Mouse (Mus musculus): ENCODE results near the gene Rbp1. TPM values are rescaled to one million over a fixed set of nuclear protein-coding genes. Genes with fewer than 3 reads are reported as not detected.
A peak's percentile ranks its signal among the peaks of the same experiment; 100 is the strongest.

Rbp1 gene
- total and polyA plus RNA-seq, 2 experiments from 2014 or later, result 12.0 to 39.5 TPM

DNA sequence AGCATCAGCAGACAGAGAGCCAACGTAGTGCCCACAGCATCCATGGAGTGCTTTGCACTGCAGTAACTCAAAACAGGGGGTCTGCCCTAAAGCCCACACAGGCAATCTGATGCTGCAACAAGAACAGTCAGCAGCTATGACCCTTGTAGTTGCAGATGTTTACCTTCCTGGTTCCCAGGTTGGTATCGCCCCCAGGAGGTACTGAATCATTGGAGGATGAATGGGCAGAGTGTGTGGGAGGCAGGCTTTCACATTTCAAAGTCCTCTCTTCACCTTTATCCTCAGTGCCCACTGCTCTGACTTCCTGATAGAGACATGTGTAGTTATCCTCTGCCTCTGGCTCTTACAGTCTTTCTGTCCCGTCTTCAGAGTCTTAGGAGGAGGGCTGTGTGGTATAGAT, 858 bp upstream of the Rbp1 start:
- 59% methylated on average over 3 of the region's 3 CpGs for WGBS
- Histone ChIP-seq H3K27me3 (ENCODE audit: insufficient read depth, low read length) (no peaks in the 10 kb centered on the region), H3K36me3 (ENCODE audit: insufficient read depth, low read length) (no peaks in the 10 kb centered on the region), H3K4me1 (ENCODE audit: insufficient read depth, low read length) (no peaks in the 10 kb centered on the region), H3K4me2 (ENCODE audit: low read depth, low read length) (no peak overlapping the region), H3K27ac (no peak overlapping the region), H3K4me3 (ENCODE audit: low read length) (no peak overlapping the region), H3K9me3 (ENCODE audit: low read length) (no peaks in the 10 kb centered on the region), H3K9ac (replicated peaks; ENCODE audit: low read length) (no peak overlapping the region)
- no peak for DNase-seq (ENCODE audit: low spot score)
- no peak for TF ChIP-seq CTCF (IDR thresholded peaks at IDR 0.05; ENCODE audit: low read depth)
- no peak for ATAC-seq

DNA sequence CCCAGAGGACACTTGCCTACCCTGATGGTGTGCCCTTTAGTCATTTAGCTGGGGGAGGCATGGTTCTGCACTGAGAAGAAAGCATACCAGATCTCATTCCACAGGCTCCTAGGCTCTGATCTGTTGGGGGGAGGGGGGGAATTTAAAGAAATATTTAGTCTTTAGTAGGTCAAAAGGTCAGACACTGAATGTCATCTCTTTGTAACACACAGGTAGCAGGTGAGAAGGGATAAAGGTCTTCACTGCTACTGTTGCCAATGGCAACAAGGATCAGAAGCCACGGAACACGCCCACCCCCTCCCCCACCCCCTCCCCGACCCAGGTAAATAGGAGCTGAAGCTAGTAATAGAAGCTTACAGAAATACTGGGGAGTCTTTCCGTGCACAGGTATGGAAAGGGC, 930 bp downstream of the Rbp1 start:
- Histone ChIP-seq H3K27me3 (ENCODE audit: insufficient read depth, low read length) (0 out of 2 replicates have a peak, but pooled peaks cover 4% of the 10 kb centered on the region), H3K27ac (no peak overlapping the region), H3K4me1 (ENCODE audit: insufficient read depth, low read length) (no peaks in the 10 kb centered on the region), H3K9me3 (ENCODE audit: low read length) (no peaks in the 10 kb centered on the region), H3K9ac (replicated peaks; ENCODE audit: low read length) (no peak overlapping the region), H3K4me2 (ENCODE audit: low read depth, low read length) (peak overlapping the region; percentile 82), H3K4me3 (ENCODE audit: low read length) (no peak overlapping the region), H3K36me3 (ENCODE audit: insufficient read depth, low read length) (no peaks in the 10 kb centered on the region)
- 5% methylated on average over 4 of the region's 4 CpGs for WGBS
- no peak for TF ChIP-seq CTCF (IDR thresholded peaks at IDR 0.05; ENCODE audit: low read depth)
- DNase-seq (ENCODE audit: low spot score) (no peak), ATAC-seq (peak; percentile 16; the same call in 1 of the 2 replicates)

DNA sequence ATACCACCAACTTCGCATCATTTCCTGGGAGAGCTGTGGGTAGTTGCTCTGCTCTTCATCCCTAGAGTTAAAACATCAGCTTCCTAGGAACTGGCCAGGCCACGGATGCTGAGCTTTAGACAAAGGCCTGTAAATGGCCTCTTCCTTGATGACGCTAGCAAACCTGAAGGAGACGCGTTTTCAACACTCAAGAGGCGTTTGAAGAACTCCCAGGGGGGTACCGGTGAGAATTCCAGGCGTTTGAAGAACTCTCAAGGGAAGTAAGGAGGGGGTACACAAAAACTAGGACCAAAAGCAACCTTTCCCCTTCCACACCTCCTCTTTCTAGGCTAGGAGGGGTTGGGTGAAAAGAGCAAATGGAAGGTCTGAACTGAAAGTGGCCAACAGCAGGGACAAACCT, 1.5 kb downstream of the Rbp1 start:
- no peaks in the 10 kb centered on the region for H3K4me1 ChIP-seq (ENCODE audit: insufficient read depth, low read length)
- H3K27me3 ChIP-seq (ENCODE audit: insufficient read depth, low read length), result 0 out of 2 replicates have a peak, but pooled peaks cover 4% of the 10 kb centered on the region
- peak overlapping the region; percentile 82 for H3K4me2 ChIP-seq (ENCODE audit: low read depth, low read length)
- DNase-seq (ENCODE audit: low spot score) (no peak), ATAC-seq (no peak)
- no peak overlapping the region for H3K27ac ChIP-seq
- WGBS, result 5% methylated on average over 8 of the region's 8 CpGs
- no peaks in the 10 kb centered on the region for H3K9me3 ChIP-seq (ENCODE audit: low read length)
- H3K4me3 ChIP-seq (ENCODE audit: low read length), result peak overlapping the region; percentile 43
- no peak for TF ChIP-seq CTCF (IDR thresholded peaks at IDR 0.05; ENCODE audit: low read depth)
- no peaks in the 10 kb centered on the region for H3K36me3 ChIP-seq (ENCODE audit: insufficient read depth, low read length)
- H3K9ac ChIP-seq (replicated peaks; ENCODE audit: low read length), result peak overlapping the region; percentile 40

DNA sequence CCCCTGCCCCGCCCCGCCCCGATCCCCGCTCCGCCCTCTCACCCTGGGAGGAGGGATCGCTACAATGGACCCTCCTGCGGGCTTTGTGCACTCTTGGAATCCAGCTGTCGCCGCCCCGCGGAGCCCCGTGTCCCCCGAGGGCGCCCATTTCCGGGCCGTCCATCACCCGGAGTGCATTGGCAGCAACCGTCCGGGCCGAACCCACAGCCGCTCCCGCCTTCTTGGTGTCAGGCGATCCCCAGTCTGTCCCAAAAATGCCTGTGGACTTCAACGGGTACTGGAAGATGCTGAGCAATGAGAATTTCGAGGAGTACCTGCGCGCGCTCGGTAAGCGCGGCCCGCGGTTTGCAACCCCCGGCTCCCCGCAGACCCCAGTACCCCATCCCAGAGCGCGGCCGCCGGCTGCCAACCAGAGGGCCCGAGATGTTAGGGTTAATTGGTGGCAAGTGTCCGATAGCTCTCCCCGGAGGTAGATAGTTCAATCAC, 2.0 kb downstream of the Rbp1 start:
- no peak for TF ChIP-seq CTCF (IDR thresholded peaks at IDR 0.05; ENCODE audit: low read depth)
- Histone ChIP-seq H3K9me3 (ENCODE audit: low read length) (no peaks in the 10 kb centered on the region), H3K27me3 (ENCODE audit: insufficient read depth, low read length) (0 out of 2 replicates have a peak, but pooled peaks cover 4% of the 10 kb centered on the region), H3K4me1 (ENCODE audit: insufficient read depth, low read length) (no peaks in the 10 kb centered on the region), H3K4me3 (ENCODE audit: low read length) (peak overlapping the region; percentile 43), H3K27ac (peak overlapping the region; percentile 41; the same call in 1 of the 2 replicates), H3K9ac (replicated peaks; ENCODE audit: low read length) (peak overlapping the region; percentile 40), H3K36me3 (ENCODE audit: insufficient read depth, low read length) (no peaks in the 10 kb centered on the region), H3K4me2 (ENCODE audit: low read depth, low read length) (peak overlapping the region; percentile 82)
- WGBS, result 2% methylated on average over 40 of the region's 42 CpGs
- ATAC-seq, result peak; percentile 50
- DNase-seq (ENCODE audit: low spot score), result peak; percentile 32

DNA sequence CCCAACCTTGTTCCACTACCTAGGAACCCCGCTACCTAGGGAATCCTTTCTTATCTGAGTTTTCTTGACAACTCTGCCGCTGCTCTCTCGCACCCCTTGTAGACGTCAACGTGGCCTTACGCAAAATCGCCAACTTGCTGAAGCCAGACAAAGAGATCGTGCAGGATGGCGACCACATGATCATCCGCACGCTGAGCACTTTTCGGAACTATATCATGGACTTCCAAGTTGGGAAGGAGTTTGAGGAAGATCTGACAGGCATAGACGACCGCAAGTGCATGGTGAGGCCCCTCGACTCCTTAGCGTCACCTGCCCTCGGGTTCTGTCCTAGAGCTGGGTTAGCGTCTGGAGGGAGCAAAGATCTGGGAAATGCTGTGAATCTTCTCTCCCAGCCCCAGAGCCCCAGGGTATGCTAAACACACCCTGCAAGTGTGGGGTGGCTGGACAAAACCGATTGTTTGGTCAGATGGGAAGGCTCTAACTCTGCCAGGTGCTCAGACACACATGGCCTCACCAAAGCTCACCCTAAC, 2.7 kb downstream of the Rbp1 start:
- Histone ChIP-seq H3K27me3 (ENCODE audit: insufficient read depth, low read length) (0 out of 2 replicates have a peak, but pooled peaks cover 4% of the 10 kb centered on the region), H3K4me1 (ENCODE audit: insufficient read depth, low read length) (no peaks in the 10 kb centered on the region), H3K4me2 (ENCODE audit: low read depth, low read length) (peak overlapping the region; percentile 82), H3K9me3 (ENCODE audit: low read length) (no peaks in the 10 kb centered on the region), H3K9ac (replicated peaks; ENCODE audit: low read length) (no peak overlapping the region), H3K36me3 (ENCODE audit: insufficient read depth, low read length) (no peaks in the 10 kb centered on the region), H3K27ac (no peak overlapping the region), H3K4me3 (ENCODE audit: low read length) (peak overlapping the region; percentile 43)
- WGBS, result 14% methylated on average over 19 of the region's 19 CpGs
- DNase-seq (ENCODE audit: low spot score) (no peak), ATAC-seq (no peak)
- TF ChIP-seq CTCF (IDR thresholded peaks at IDR 0.05; ENCODE audit: low read depth), result no peak

DNA sequence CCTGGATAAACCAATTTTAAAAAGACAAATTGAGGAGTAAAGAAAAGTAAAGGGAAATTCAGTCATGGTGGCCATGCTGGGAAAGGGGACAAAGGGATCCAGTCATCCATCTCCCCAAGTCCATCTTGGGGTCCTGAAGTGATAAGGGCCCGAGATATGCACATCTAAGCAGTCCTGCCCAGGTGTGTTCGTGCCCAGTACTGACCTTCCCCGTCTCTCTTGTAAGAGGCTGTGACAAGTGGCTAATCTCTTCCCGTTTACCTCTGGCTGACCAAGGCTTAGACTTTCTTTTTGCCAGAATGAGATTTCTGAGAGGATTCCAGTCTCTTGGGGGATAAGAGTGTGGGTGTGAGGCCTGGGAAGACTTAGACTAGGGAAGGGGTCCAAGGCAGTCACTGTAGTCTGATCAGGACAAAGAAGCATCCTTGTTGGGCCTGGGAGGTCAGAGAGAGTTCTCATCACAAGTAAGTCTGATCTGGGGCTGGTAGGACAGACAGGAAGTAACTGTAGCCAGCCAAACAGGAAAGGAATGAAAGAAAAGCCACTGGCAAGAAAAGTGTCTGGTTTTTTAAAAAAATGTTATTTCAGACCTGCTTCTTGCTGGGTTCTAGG, 5.3 kb downstream of the Rbp1 start:
- no peaks in the 10 kb centered on the region for H3K9me3 ChIP-seq (ENCODE audit: low read length)
- H3K9ac ChIP-seq (replicated peaks; ENCODE audit: low read length), result no peak overlapping the region
- TF ChIP-seq CTCF (IDR thresholded peaks at IDR 0.05; ENCODE audit: low read depth), result no peak
- 83% methylated on average over 4 of the region's 4 CpGs for WGBS
- H3K4me3 ChIP-seq (ENCODE audit: low read length), result no peak overlapping the region
- DNase-seq (ENCODE audit: low spot score) (no peak), ATAC-seq (no peak)
- no peaks in the 10 kb centered on the region for H3K36me3 ChIP-seq (ENCODE audit: insufficient read depth, low read length)
- no peak overlapping the region for H3K27ac ChIP-seq
- H3K4me2 ChIP-seq (ENCODE audit: low read depth, low read length), result 0 out of 2 replicates have a peak overlapping the region, but pooled peaks have one; percentile 16
- no peaks in the 10 kb centered on the region for H3K4me1 ChIP-seq (ENCODE audit: insufficient read depth, low read length)
- 0 out of 2 replicates have a peak, but pooled peaks cover 4% of the 10 kb centered on the region for H3K27me3 ChIP-seq (ENCODE audit: insufficient read depth, low read length)

DNA sequence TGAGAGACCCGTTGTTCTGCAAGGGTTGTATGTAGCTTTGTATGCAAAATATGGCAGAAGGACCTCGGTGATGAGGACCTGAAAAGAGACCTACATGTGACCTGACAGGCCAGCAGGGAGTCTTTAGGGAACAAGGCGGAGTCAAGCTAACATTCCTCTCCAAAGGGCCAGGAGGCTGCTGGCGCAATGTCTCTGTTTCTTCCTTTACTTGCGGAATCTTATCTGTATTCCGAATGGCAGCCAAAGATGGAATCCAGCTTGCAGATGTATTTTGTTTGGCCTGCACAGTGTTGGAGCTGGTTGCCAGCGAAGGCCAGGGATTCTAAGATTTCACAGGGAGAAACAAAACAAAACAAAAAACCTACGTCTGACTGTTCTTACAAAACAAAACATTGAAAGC, 6.0 kb downstream of the Rbp1 start:
- no peak for TF ChIP-seq CTCF (IDR thresholded peaks at IDR 0.05; ENCODE audit: low read depth)
- no peaks in the 10 kb centered on the region for H3K9me3 ChIP-seq (ENCODE audit: low read length)
- H3K4me1 ChIP-seq (ENCODE audit: insufficient read depth, low read length), result no peaks in the 10 kb centered on the region
- ATAC-seq, result no peak
- H3K36me3 ChIP-seq (ENCODE audit: insufficient read depth, low read length), result no peaks in the 10 kb centered on the region
- no peak for DNase-seq (ENCODE audit: low spot score)
- H3K27ac ChIP-seq, result no peak overlapping the region
- no peak overlapping the region for H3K9ac ChIP-seq (replicated peaks; ENCODE audit: low read length)
- 0 out of 2 replicates have a peak, but pooled peaks cover 4% of the 10 kb centered on the region for H3K27me3 ChIP-seq (ENCODE audit: insufficient read depth, low read length)
- no peak overlapping the region for H3K4me2 ChIP-seq (ENCODE audit: low read depth, low read length)
- H3K4me3 ChIP-seq (ENCODE audit: low read length), result no peak overlapping the region
- 56% methylated on average over 8 of the region's 8 CpGs for WGBS

Measured in hindbrain, postnatal 0 days (tissue).